Mouse (Mus musculus) thymus, postnatal 25 days (tissue): ENCODE results near the gene Pfdn6.
"Not testable (repeated sequence)": the region's sequence is repeated elsewhere in the genome, so short reads cannot be mapped to it uniquely, and the experiment has no call there.

Source experiments
- DNase-seq: peaks from one replicate; pipeline ENCODE4 v3.0.0; 2022

Pfdn6 gene

DNA sequence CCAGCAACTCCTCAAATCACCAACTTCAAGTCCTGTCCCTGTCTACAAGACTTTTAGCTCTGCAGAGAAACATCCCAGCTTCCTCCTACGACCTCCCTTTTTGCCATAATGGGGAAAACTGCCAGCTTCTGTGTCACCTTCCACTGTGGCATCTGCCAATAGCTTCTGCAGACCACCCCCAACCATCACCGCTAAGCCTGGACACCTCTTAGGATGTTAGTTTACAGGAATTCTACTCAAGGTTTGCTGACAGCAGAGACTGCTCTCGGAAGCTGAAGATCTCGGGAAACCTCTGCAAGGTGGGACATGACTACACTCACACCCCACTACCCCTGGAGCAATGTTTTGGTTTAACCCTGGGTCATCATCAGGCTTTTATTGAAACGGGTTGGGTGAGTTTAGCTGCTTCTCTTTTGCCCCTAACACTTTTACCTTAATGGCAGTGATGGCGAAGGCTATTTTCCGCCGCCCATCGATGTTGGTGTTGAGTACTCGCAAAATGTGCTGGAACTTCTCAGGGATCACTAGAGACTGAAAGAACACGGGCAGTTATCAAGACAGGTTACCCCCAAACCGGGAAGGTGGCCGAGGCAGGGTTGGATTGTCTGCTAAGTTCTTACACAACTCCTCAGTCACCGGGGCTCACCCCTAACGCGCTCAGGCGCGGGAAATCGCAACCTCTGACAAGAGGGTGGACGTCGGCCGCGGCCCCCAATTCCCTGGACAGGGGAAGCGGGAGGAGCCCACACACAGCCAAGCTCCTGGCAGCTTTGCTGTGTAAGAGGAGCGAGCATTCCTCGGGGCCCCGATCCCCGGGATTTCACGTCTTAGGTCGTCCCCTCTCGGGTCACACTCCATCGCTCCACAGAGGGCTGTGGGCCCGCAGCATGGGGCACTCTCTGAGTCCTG, 14.8 kb upstream of the Pfdn6 start:
- no peak for DNase-seq

DNA sequence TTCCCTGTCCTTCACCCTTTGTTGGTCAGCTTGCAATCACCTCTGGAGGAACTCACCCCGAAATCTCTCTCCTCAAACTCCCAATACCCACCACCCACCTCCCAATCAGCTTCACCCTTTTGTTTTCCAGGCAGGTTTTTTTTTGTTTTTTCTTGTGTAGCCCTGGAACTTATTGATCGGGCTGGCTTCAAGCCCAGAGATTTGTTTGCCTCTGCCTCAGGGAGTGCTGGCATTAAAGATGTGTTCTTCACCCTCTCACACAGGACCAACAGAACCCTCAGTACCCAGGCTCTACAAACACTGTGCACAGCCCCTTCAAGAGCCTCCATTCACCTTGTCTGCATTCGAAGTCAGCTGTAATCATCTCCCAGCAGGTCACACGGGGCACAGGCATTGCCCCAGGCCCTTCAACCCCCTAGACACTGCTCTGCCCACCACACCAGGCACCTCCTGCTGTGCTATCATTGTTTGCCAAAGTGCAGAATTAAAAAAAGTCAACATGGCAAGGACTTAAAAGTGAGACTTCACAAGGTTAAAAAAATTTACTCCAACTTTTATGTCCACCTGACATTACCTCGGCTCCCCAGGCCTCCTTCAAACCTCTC, 13.9 kb upstream of the Pfdn6 start:
- DNase-seq: no peak

DNA sequence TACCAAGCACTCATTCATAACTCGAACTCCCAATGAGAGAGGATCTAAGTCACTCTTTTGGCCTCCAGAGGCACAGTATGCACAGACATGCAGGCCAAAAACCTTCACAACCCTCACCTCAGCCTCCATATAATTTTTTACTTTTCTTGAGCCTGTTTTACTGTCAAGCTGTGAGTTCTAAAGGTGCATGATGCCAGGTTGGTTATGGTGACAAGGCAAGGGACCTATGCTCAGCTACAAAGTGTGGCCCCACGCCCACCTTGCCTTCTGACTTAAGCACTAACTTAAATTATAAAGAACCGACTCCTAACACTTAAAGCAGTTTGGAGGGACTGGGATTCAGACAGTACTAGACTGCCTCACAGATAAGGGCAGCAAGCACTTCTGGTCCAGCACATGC, 13.2 kb upstream of the Pfdn6 start:
- no peak for DNase-seq

DNA sequence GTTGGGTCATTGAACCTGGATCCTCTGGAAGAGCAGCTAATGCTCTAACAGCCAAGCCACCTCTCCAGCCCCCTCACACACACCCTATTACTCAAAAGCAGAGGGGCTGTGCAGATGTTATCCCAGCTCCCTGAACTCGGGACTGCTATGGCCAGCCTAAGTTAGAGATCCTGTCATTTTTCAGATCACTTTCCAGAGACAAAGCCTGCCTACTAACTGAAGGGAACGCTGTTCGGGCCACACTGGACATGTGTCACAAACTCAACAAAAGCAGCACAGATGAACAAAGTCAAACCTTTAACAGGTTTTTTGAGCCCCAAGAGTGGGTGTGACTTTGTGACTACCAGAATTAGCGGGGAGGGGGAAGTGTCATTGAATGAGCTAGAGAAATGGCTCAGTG, 12.7 kb upstream of the Pfdn6 start:
- DNase-seq: no peak

DNA sequence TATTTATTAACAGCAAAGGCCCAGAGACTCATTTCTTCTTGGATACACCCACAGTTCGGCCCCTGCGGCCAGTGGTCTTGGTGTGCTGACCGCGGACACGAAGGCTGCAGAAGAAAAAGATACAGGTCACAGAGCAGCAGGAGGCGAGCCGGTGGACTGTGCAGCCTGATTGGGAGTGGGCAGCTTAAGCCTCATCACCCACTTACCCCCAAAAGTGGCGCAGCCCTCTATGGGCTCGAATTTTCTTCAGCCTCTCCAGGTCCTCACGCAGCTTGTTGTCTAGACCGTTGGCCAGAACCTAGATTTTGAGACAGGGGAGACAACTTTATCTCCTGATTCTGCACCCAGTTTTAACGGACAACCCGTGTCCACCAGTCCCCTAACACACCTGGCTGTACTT, 11.9 kb upstream of the Pfdn6 start:
- DNase-seq: not testable (repeated sequence)

DNA sequence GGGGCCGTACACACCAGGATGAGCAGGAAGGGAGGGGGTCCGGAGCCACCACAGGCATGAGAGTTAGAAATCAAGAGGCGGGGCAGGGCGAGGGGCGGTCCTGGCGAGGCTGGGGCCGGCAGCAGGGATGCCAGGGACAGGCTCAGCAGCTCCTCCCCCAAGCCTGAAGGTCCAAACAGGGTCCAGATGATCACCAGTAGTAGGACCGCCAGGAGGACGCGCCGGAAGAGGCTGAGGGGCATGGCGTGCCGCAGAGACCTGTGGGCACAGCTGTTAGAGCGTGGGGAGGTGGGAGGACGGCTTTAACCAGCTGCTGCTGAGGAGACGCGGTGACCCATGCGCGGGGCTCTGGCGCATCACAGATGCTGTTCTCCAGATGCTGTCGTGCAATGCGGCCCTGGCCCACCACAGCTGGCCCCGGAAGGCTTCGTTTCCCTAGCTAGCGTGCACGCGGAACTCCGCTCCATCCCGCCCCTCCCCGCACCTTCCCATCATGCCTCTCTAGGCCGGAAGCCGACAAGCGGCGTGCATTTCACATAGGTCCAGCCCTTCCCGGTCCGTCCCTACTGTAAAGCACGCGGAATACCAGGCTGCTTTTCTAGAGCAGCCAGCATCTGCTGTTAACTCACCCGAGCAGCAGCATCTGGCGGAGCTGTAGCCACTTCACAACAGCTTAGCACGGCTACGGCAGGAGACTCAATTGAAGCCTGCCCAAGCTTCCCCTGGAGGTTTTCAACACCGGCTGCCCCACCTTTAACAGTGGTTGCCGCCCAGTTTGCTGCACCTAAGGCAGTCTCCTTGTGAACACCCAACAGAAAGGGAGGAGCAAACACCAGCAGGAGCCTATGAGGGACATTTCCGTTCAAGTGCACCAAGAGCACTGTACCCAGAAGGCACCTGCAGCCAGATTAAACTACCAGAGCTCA, 11.1 kb upstream of the Pfdn6 start, which contains the start of gene B3galt4:
TSS of gene B3galt4 (minus strand) at position 468 of the 926 bp plus-strand sequence.
- peak; percentile 80 for DNase-seq

DNA sequence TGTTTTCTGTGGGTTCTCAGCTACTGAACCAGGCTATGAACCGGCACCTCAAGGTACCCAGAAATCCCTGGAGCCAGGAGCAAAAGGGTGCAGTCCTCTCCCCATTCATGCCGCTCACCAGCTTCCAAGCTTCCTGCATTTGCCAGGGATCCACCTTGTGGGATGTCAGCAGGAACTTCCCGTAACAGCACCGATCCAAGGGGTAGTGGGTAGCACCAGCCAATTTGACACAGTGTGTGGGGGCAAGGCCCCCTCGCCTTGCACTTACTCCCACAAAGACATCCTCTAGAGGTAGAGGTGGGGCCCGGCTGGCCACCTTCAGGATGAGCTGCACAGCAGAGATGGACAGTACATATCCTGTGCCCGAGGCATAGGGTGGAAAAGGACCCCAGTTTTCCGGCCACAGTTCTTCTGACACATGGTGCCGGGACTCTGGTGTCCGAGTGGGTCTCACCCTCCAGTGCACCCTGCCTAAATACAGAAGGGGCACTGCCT, 10.0 kb upstream of the Pfdn6 start:
- no peak for DNase-seq

DNA sequence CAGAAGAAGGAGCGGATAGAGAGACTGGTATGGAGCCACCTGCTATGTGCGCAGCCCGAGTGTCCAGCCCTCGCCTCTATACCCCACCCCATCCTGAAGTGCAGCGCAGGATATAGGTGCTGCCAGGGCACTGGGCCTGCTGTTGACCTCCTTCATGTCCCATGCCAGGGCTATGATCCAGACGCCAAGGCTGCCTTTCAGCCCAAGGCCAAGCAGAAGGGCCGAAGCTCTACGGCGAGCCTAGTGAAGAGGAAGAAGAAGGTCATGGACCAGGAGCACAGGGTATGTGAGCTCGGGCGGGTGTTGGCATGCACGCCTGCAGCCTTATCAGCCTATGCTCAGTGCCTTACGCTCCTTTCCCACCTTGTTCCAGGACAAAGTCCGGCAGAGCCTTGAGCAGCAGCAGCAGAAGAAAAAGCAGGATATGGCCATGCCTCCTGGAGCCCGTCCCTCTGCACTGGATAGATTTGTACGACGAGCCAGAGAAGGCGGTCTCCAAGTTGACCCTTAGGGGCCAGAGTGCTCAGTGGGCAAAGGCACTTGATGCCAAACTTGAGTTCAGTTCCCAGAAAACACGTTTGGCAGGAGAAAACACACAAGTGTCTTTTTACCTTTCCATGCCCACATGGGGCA, 8.9 kb upstream of the Pfdn6 start:
- DNase-seq: no peak

DNA sequence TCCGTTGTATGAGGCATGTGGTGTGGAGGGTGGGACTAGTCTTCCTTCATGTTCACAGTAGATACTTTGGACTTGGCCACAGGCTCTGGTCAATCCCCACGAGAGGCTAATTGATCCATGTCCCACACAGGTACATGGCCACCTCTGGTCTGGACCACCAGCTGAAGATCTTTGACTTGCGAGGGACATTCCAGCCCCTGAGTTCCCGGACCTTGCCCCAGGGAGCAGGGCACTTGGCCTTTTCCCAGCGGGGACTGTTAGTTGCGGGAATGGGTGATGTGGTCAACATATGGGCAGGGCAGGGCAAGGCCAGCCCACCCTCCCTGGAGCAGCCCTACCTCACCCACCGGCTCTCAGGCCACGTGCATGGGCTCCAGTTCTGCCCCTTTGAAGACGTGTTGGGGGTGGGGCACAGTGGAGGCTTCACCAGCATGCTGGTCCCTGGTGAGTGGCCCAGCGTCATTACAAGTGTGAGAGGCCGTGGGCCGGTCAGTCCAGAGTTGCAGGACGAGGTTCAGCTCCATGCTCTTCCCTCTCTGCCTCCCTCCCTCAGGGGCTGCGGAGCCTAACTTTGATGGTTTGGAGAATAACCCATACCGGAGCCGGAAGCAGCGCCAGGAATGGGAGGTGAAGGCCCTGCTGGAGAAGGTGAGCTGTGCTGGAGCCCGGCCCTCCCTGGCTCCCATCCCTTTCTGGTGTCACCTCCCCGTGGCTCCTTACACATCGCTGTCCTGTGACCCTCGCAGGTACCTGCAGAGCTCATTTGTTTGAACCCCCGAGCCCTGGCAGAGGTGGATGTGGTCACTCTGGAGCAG, 8.2 kb upstream of the Pfdn6 start:
- no peak for DNase-seq

DNA sequence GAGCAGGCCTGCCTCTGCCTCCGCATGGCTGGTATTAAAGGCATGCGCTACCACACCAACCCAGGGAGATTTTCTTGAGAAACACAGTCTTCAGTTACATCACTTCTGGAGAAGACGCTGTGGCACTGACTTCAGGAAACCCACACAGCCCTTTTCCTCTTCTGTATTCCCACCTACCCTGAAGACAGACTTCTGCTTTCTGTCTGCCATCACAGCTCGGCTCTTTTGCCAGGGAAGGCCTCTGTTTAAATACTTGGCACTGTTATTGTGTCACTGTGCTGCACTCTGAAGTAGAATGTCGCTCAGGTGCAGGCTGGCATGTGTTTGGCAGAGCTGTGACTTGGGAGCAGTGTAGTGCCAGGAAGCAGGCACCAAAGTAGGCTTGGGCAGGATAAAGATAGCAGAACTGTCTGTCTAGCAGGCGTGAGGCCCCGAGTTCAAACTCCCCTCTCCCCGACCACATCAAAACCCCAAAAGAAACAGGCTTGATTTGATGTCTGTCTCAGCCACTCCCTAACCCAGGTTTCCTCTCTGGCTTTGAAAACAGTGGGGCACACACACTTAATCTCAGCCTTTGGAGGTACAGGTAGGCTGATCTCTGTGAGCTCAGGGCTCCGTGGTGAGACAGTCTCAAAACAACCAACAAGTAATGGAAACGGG, 7.4 kb upstream of the Pfdn6 start:
- peak; percentile 66 for DNase-seq

DNA sequence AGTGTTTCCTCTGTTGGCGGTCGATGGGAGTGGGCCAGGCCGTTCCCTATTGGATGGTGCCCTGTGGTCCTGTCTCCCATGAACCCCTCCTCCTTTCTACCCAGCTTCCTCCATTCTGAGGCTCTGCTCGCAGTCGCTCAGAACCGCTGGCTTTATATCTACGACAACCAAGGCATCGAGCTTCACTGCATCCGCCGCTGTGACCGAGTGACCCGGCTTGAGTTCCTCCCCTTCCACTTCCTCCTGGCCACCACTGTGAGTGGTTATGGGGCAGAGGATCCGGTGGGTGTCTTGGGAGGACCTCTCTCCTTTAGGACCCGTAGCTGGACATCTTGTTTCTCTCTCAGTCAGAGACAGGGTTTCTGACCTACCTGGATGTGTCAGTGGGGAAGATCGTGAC, 3.3 kb upstream of the Pfdn6 start:
- no peak for DNase-seq

DNA sequence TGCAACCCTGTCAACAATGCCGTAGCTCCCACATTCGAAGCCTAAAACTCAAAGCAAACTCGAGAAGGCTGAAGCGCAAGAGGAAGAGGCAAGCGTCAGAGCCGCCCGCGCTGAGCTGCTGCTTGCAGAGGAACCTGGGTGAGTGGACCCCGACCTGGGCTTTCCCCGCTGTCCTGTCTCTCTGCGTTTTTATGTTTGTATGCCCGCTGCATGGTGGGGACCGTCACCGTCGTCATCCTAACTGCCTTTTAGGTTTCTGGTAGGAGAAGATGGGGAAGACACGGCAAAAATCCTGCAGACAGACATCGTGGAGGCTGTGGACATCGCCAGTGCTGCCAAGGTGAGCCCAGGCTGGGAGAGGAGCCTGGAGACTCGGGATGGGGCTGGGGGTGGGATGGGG, 1.2 kb upstream of the Pfdn6 start:
- no peak for DNase-seq

DNA sequence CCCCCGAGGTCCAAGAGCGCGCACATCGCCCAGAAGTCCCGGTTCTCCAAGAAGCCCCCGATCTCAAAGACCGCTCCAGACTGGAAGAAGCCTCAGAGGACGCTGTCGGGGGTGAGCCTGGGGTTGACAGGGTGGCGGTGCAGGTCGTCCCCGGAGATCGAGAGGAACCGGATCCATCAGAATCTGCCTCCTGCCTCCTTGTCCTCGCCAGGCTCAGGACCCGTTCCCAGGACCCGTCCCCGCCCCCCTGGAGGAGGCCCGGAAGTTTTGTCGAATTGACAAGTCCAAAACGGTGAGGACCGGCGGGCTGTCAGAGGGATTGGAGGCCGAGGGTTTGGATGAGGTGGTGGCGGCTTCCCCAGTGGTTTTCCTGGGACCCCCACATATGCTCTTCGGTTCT, 838 bp upstream of the Pfdn6 start:
- DNase-seq: no peak

DNA sequence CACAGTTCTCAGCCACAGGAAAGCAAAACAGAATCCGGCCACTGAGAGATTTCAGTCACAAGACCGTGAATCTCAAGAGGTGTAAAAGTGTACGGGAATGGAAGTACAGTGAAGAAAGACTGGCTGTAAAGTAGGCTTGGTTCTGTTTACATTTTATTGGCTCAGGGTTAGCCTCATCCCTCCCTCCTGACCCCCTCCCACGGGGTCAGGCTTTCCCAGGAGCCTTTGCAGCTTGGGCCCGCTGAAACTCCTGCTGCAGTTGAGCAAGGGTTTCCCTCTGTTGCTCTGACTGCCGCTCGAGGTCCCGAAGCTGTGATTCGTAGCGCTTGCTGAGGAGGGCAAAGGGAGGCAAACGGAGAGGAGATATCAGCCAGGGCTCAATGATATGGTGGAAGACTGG, 1.4 kb downstream of the Pfdn6 start:
- DNase-seq: no peak

DNA sequence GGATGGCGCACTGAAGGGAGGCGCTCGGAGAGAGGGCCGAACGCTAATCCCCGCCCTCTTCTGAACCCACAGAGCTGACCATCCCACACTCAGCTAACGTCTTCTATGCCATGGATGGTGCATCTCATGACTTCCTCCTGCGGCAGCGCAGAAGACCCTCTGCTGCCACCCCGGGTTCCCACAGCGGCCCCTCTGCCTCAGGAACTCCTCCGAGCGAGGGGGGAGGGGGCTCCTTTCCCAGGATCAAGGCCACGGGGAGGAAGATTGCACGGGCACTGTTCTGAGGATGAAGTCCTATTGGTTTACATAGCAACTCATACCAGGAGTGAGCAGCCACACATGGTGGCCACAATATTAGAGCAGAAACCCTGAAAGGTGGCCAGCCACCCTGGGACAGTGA, 3.1 kb downstream of the Pfdn6 start:
- DNase-seq: no peak

DNA sequence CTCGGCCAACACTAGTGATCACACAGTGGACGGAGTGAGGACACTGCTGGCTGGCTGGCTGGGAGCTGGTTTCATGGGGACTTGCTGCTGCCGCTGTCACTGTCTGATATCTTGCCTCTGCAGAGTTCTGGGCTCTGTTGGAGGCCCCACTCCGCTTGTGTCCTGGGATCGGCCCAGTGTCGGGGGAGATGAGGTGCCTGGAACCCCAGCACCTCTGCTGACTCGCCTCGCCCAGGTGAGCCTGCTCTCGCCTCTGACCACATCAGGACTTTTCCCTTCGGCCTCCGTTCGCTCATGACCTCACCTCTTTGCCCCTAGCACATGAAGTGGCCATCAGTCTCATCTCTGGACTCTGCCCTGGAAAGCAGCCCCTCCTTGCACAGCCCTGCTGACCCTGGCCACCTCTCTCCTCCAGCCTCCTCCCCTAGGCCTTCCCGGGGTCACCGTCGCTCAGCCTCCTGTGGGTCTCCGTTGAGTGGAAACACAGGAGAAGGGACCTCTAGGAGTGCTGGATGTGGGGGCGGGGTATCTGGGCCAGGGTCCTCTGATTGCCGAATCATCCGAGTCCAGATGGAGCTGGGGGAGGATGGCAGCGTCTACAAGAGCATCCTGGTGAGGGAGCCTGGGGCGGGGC, 4.6 kb downstream of the Pfdn6 start:
- no peak for DNase-seq

DNA sequence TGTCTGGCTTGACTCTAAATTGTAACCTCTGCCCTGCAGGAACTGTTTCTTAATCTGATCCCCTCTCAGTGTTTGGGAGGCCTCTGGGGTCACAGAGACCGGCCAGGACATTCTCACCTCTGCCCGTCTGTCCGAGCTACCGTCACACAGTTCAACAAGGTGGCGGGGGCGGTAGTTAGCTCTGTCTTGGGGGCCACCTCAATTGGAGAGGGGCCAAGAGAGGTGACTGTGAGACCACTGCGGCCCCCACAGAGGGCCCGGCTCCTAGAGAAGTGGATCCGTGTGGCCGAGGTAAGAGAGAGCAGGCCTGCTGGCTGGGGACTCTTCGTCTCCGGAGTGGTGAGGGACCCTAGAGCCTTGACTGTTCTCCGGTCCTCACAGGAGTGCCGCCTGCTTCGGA, 7.2 kb downstream of the Pfdn6 start:
- no peak for DNase-seq

DNA sequence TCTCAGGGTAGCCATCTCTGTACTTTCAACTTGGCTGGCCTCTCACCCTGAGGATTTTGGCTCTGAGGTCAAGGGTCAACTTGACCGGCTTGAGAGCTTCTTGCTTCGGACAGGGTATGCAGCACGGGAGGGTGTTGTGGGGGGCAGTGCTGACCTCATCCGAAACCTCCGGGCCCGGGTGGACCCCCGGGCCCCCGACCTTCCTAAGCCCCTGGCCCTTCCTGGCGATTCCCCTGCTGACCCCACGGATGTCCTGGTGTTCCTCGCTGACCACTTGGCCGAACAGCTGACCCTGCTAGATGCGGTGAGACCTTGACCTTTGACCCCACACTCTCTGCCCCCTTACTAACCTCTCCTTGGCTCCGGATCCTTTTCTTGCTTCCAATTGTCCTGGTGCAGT, 7.7 kb downstream of the Pfdn6 start:
- DNase-seq: no peak

DNA sequence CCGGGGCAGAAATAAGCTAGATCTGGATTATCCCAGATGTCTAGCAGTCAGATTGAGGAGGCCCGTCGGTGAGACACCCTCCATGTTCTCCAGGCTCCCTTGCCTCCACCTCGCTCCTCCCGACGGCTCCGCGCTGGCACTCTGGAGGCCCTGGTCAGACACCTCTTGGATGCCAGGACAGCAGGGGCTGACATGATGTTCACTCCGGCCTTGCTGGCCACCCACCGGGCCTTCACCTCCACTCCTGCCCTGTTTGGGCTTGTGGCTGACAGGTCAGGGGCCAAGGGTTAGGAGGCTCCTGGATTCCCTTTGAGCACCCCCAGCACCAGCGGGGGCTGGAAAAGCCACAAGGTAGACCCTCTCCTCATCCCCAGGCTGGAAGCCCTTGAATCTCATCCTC, 8.2 kb downstream of the Pfdn6 start:
- no peak for DNase-seq

DNA sequence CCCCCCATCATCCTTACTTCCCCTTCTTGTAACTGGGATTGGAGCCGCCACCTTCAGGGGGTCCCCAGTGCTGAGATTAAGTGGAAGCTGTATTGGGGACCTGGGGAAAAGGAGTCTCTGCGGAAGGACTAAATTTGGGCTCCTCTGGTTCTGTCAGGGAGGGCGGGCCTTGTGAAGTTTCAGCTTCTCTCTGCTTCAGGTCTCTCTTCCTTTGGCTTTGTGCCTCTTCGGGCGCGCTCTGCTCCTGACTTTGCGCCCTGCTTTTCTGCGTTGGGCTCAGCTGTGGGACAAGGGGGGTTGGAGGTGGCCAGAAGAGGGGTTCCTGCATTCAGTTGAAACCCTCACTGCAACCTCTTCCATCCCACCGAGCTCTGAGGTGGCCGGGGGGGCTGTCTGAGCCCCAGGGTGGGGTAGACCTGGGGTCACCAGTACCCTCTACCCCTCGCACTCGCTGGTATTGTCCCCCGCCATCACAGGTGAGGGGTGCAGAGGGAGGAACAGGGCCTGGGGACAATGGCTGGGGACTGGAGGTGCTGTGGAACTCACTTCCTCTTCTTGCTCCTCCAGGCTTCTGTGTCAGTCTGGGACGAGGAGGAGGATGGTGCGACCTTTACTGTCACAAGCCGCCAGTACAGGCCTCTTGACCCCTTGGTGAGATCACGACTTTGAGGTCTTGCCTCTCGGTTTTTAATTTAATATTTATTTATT, 8.8 kb downstream of the Pfdn6 start:
- DNase-seq: no peak
